Mouse (Mus musculus) midbrain, embryonic 12.5 days (tissue): ENCODE measurements around the gene Sun1. TPM values are rescaled to one million over a fixed set of nuclear protein-coding genes. Genes with fewer than 3 reads are reported as not detected.

Experiments used
- ATAC-seq: fragments of 200-750 bp; cut with Nextera tagmentation; 2 replicates; pipeline ENCODE4 v1.8.0; 2017; ENCODE audit warnings: low read depth, moderate TSS enrichment, moderate library complexity; ENCODE audit not compliant: low FRiP score
- H3K27ac ChIP-seq: fragments of 300-500 bp; sonication (generic); replicated peaks from 2 replicates; pipeline ENCODE4 v1.5.1; 2016; ENCODE audit warnings: mild to moderate bottlenecking
- H3K27me3 ChIP-seq: fragments of 300-500 bp; sonication (generic); 2 replicates; pipeline ENCODE4 v1.6.1; 2016; ENCODE audit warnings: mild to moderate bottlenecking
- H3K36me3 ChIP-seq: fragments of 300-500 bp; sonication (generic); 2 replicates; pipeline ENCODE4 v1.6.1; 2016
- H3K4me1 ChIP-seq: fragments of 300-500 bp; sonication (generic); 2 replicates; pipeline ENCODE4 v1.6.1; 2016
- H3K4me2 ChIP-seq: fragments of 300-500 bp; sonication (generic); replicated peaks from 2 replicates; pipeline ENCODE4 v1.6.1; 2016; ENCODE audit warnings: mild to moderate bottlenecking, moderate library complexity
- H3K4me3 ChIP-seq: fragments of 300-500 bp; sonication (generic); 2 replicates; pipeline ENCODE4 v1.5.1; 2016; ENCODE audit warnings: mild to moderate bottlenecking
- H3K9ac ChIP-seq: fragments of 300-500 bp; sonication (generic); replicated peaks from 2 replicates; pipeline ENCODE4 v1.6.1; 2016; ENCODE audit warnings: mild to moderate bottlenecking, moderate library complexity
- H3K9me3 ChIP-seq: fragments of 300-500 bp; sonication (generic); 2 replicates; pipeline ENCODE4 v1.6.1; 2016; ENCODE audit warnings: mild to moderate bottlenecking
- WGBS: fragments of 180-500 bp; shearing (Covaris S2); methylation state at CpG from one replicate; pipeline ENCODE4 v1.1.7; 2016; 5-methylcytosine and 5-hydroxymethylcytosine counted together
- polyA plus RNA-seq: library from polyadenylated mRNA; unstranded; fragments of >200 nt; fragmentation: Nextera tagmentation; extraction: Ambion mirVana; gene quantifications from 2 replicates; pipeline ENCODE4 v1.2.1, GENCODE M21; 2016

Gene Sun1
- polyA plus RNA-seq, 1 experiment from 2014 or later: 53.1 TPM

DNA sequence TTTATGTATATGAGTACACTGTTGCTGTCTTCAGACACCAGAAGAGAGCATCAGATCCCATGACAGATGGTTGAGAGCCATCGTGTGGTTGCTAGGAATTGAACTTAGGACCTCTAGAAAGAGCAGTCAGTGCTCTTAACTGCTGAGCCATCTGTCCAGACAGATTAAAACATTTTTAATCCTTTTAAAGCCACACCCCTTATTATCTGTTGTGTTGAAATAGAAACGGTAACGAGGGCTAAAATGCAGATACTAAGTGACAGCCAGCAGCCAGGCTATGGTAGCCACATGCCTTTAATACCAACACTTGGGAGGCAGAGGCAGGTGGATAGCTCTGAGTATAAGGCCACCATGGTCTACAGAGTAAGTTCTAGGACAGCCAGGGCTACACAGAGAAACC is 31.6 kb downstream of the Sun1 start:
- WGBS: 75% methylated on average over 3 of the region's 3 CpGs
- Histone ChIP-seq H3K9me3 (no peaks in the 10 kb centered on the region), H3K27ac (no peak overlapping the region), H3K4me1 (no peaks in the 10 kb centered on the region), H3K4me2 (no peak overlapping the region), H3K9ac (no peak overlapping the region), H3K27me3 (no peaks in the 10 kb centered on the region), H3K36me3 (peaks cover 84% of the 10 kb centered on the region), H3K4me3 (no peak overlapping the region)
- ATAC-seq: no peak

DNA sequence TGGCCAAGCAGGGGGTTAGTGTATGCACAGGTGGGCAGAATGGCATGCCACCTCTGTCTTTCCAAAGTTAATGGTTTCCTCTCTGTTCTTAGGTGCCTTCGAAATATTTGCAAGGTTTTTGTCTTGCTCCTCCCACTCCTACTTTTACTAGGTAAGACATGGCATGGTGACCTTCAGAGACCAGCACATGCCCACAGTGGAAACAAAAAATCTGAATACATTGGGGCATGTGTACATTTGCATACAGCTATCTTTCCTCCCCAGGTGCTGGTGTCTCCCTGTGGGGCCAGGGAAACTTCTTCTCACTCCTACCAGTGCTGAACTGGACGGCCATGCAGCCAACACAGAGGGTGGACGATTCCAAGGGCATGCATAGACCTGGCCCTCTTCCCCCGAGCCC is 34.0 kb downstream of the Sun1 start:
- Histone ChIP-seq H3K4me3 (no peak overlapping the region), H3K27ac (no peak overlapping the region), H3K36me3 (peaks cover 86% of the 10 kb centered on the region), H3K27me3 (no peaks in the 10 kb centered on the region), H3K9ac (no peak overlapping the region), H3K9me3 (no peaks in the 10 kb centered on the region), H3K4me1 (no peaks in the 10 kb centered on the region), H3K4me2 (no peak overlapping the region)
- no peak for ATAC-seq
- WGBS: 93% methylated on average over 4 of the region's 4 CpGs

DNA sequence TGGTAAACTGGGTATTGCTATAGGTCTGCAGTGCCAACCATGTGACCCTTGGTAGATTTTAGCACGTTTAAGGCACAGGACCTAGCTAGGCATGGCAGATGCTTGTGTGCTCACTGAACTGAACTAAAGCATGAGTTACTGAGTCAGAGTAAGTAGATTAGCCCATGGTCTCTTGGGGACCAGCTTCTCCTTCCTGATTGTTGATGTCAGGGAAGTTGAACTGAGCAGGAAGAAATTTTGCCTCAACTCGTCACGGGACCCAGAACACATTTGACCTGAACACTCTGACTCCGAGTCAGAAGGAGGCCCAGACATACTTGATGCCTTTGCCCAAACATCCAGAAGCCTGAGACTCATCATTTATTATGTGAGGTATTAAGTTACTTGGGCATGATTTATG is 37.0 kb downstream of the Sun1 start:
- Histone ChIP-seq H3K4me3 (no peak overlapping the region), H3K9ac (no peak overlapping the region), H3K4me1 (no peaks in the 10 kb centered on the region), H3K4me2 (no peak overlapping the region), H3K27me3 (no peaks in the 10 kb centered on the region), H3K9me3 (no peaks in the 10 kb centered on the region), H3K36me3 (peaks cover 96% of the 10 kb centered on the region), H3K27ac (no peak overlapping the region)
- 91% methylated on average over 4 of the region's 4 CpGs for WGBS
- no peak for ATAC-seq

DNA sequence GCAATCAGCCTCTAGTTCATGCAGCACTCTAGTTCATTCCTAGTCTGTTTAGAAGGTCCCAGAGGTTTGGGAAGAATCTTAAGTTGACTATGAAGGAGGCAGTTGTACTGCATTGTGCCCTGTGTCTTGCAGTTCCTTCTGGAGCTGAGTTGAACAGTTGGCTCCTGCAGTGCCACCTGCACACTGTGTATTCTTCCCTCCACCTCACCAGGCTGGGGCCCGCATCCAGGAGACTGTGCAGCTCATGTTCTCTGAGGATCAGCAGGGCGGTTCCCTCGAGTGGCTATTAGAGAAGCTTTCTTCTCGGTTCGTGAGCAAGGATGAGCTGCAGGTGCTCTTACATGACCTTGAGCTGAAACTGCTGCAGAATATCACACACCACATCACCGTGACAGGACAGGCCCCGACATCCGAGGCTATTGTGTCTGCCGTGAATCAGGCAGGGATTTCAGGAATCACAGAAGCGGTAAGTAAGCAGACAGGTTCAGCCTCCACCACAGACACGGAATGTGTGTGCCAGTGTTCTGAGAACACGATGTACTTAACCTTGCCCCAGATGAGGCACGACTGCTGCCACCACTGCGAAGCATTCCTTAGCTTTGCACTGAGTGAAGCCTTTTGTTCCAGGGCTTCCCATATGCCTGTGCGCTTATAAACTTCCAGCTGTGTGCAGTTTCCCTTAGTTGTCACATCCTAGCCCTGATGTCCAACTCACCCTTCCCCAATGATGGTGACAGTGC is 40.8 kb downstream of the Sun1 start:
- H3K4me3 ChIP-seq: no peak overlapping the region
- no peak overlapping the region for H3K4me2 ChIP-seq
- WGBS: 91% methylated on average over 15 of the region's 15 CpGs
- no peaks in the 10 kb centered on the region for H3K9me3 ChIP-seq
- H3K4me1 ChIP-seq: no peaks in the 10 kb centered on the region
- H3K9ac ChIP-seq: 0 out of 2 replicates have a peak overlapping the region, but pooled peaks have one; percentile 1
- no peaks in the 10 kb centered on the region for H3K27me3 ChIP-seq
- H3K27ac ChIP-seq: no peak overlapping the region
- H3K36me3 ChIP-seq: peaks cover 96% of the 10 kb centered on the region
- ATAC-seq: no peak

DNA sequence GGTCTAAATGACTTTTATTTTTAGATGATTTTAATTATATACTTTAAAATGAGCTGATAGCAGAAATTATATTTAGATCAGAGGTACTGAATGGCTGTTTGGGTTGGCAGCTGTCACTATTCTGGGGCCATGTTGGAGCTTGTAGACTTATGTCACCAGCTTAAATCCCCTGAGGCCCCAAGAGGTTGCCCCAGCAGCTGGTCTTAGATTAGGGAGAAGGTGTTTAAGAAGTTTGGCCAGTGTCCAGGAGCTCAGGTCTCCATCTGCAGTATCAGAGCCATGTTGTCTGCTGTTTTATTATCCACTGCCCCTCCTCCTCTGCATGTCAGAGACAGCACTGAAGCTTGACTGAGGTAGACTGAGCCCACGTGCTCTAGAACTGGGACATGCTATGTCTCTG is 42.9 kb downstream of the Sun1 start:
- no peaks in the 10 kb centered on the region for H3K27me3 ChIP-seq
- peaks cover 96% of the 10 kb centered on the region for H3K36me3 ChIP-seq
- no peak overlapping the region for H3K9ac ChIP-seq
- WGBS: 80% methylated on average over 1 of the region's 1 CpGs
- no peak for ATAC-seq
- no peaks in the 10 kb centered on the region for H3K9me3 ChIP-seq
- no peak overlapping the region for H3K27ac ChIP-seq
- no peak overlapping the region for H3K4me2 ChIP-seq
- H3K4me1 ChIP-seq: no peaks in the 10 kb centered on the region
- no peak overlapping the region for H3K4me3 ChIP-seq

DNA sequence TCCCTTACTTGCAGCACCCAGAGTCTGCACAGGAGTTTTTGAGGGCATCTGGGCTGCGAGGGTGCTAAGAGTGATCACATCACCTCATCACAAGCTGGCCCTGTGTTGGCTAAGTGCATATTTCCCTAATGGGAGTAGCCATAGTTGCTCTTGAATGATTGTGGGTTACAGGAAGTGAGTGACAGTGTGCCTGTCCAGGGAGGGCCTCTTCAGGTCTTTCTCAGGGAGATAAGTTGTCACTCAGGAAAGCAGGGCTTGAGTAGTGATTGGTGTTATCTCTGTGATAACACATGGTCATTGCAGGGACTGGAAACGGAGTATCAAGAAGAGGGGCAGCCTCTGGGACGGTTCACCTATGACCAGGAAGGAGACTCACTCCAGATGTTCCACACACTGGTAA is 47.3 kb downstream of the Sun1 start:
- H3K36me3 ChIP-seq: peaks cover 72% of the 10 kb centered on the region
- H3K4me2 ChIP-seq: no peak overlapping the region
- no peak for ATAC-seq
- H3K9ac ChIP-seq: no peak overlapping the region
- H3K27me3 ChIP-seq: no peaks in the 10 kb centered on the region
- H3K4me3 ChIP-seq: no peak overlapping the region
- H3K4me1 ChIP-seq: peaks cover 5% of the 10 kb centered on the region
- H3K9me3 ChIP-seq: no peaks in the 10 kb centered on the region
- WGBS: 88% methylated on average over 3 of the region's 3 CpGs
- no peak overlapping the region for H3K27ac ChIP-seq

DNA sequence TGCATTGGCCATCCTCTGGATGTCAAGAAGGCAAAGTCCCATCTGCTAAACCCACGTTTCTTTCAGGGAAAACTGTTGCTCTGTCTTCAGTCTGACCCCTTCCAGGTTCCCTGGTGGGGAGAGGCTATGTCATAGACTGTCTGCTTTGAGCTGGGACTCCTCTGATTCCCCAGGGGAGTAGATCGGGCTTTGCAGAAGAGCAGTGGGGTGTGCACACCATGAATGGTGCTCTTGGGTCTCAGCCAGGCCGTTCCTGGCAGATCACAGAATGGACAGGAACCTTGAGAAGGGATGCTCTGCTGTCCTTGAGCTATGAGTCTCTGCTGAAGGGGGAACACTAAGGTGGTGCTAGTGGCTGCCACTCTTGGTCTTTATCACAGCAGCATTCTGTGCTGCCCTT is 48.4 kb downstream of the Sun1 start:
- Histone ChIP-seq H3K9me3 (no peaks in the 10 kb centered on the region), H3K27me3 (no peaks in the 10 kb centered on the region), H3K4me3 (no peak overlapping the region), H3K27ac (no peak overlapping the region), H3K4me2 (no peak overlapping the region), H3K9ac (no peak overlapping the region), H3K4me1 (peaks cover 14% of the 10 kb centered on the region), H3K36me3 (peaks cover 62% of the 10 kb centered on the region)
- ATAC-seq: no peak
- 85% methylated on average over 3 of the region's 3 CpGs for WGBS

DNA sequence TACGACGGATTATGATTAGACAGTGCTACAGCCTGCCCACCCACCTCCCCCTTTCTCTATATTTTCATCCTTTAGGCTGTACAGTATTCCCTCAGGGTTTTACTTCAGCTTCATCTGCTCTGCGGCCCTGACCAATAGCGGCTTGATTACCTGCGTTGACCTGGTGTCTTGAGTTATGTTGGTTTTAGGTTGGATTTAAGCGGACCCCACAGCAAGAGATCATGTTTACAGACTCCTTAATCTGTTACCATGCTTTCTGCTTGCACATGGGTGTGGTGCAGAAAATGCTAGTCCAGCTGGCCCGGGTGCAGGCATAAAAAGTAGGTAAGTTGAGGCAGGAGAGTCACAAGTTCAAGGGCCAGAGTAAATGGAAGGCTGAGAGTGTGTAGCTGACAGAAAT is 50.8 kb downstream of the Sun1 start:
- Histone ChIP-seq H3K27me3 (no peaks in the 10 kb centered on the region), H3K4me3 (peak overlapping the region; percentile 80), H3K9me3 (no peaks in the 10 kb centered on the region), H3K36me3 (peaks cover 47% of the 10 kb centered on the region), H3K4me2 (peak overlapping the region; percentile 95), H3K27ac (0 out of 2 replicates have a peak overlapping the region, but pooled peaks have one; percentile 83), H3K4me1 (peaks cover 27% of the 10 kb centered on the region), H3K9ac (peak overlapping the region; percentile 68; the same call in 1 of the 2 replicates)
- no peak for ATAC-seq
- WGBS: 84% methylated on average over 7 of the region's 7 CpGs

DNA sequence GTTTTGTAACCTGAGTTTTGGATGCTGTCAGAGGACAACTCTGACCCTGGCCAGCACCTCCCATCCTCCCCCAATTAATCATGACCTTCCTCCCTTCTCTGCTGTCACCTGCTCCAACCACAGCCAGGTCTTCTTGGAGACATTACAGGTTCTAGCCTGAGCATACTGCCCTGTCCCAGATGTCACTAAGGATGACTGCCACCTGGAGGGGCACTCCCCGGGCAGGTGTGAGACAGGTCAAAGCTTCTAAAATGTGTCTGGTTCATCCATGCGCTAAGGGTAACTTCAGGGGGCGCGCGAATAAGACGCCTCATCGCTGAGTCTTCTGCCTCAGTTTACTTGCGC is 51.3 kb downstream of the Sun1 start:
- peak; percentile 64; the same call in 1 of the 2 replicates for ATAC-seq
- WGBS: under 1% methylated on average over 8 of the region's 8 CpGs
- Histone ChIP-seq H3K4me2 (peak overlapping the region; percentile 95), H3K36me3 (peaks cover 43% of the 10 kb centered on the region), H3K9me3 (no peaks in the 10 kb centered on the region), H3K4me3 (peak overlapping the region; percentile 80), H3K4me1 (peaks cover 27% of the 10 kb centered on the region), H3K9ac (peak overlapping the region; percentile 68), H3K27me3 (no peaks in the 10 kb centered on the region), H3K27ac (peak overlapping the region; percentile 83)

DNA sequence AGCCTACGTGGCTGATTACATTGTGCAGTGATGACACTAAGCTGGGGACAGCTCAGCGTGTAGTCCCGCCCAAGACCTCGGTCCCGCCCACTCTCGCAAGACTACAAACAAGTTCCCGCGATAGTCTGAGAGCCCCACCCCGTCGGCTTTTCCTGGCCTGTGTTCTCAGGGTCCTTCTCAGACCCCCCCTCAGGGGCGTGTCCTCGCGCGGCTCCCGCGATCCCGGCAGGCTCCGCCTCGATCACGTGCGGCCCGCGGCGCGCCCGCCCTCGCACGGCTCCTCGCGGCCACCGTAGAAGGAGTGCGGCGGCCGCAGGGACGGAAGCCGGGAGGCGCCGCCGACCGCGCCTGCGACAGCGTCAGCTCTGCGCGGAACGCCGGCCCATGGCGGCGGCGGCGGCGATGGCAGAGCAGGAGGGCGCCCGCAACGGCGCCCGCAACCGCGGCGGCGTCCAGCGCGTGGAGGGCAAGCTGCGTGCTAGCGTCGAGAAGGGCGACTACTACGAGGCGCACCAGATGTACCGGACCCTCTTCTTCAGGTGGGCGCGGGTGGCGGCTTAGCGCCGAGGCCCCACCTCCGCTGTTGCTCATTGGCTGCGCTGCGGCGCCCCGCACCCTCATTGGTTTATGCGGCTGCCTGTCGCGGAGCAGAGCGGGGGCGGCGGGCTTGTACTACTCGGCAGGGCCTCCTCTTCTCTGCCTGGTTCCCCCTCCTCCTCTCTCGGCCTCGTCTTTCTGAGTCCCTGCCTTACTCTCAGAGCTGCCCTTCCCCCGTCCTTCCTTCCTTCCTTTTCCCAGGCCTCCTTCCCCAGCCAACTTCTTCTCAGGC is 51.9 kb downstream of the Sun1 start, which contains the start of gene Get4:
TSS of gene Get4 (plus strand) at position 244 of the 829 bp plus-strand sequence.
- peaks cover 41% of the 10 kb centered on the region for H3K36me3 ChIP-seq

DNA sequence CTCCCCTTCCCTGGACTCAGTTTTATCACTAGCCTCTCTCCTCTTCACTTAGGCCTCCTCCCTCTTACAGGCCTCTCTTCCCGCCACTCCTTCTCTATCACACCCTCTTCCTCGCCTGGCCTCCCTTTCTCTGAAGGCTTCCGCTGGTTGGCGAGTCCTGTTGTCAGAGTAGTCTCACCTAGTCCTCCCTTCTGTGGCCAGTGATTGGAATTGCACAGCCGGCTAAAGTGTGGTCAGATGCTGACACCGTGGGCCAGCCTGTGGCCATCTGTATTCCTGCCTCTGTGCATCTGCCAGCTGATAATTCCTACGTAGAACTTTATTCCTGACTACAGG is 52.4 kb downstream of the Sun1 start:
- H3K9me3 ChIP-seq: no peaks in the 10 kb centered on the region
- H3K4me2 ChIP-seq: peak overlapping the region; percentile 95
- H3K4me3 ChIP-seq: peak overlapping the region; percentile 80
- H3K27me3 ChIP-seq: no peaks in the 10 kb centered on the region
- H3K4me1 ChIP-seq: peaks cover 30% of the 10 kb centered on the region
- peak overlapping the region; percentile 83 for H3K27ac ChIP-seq
- H3K36me3 ChIP-seq: peaks cover 36% of the 10 kb centered on the region
- peak overlapping the region; percentile 86 for H3K9ac ChIP-seq
- ATAC-seq: peak; percentile 3; the same call in 1 of the 2 replicates
- WGBS: 0% methylated on average over 7 of the region's 7 CpGs

More for the DNA sequence above, 51.9 kb downstream of the Sun1 start, which contains the start of gene Get4:
- H3K9ac ChIP-seq: peak within 1 kb of the TSS; percentile 86
- peak; percentile 94 for ATAC-seq
- no peaks in the 10 kb centered on the region for H3K27me3 ChIP-seq
- no peaks in the 10 kb centered on the region for H3K9me3 ChIP-seq
- peak within 1 kb of the TSS; percentile 95 for H3K4me2 ChIP-seq
- peaks cover 27% of the 10 kb centered on the region for H3K4me1 ChIP-seq
- H3K4me3 ChIP-seq: peak within 1 kb of the TSS; percentile 80
- WGBS: under 1% methylated on average over 71 of the region's 90 CpGs
- peak within 1 kb of the TSS; percentile 83 for H3K27ac ChIP-seq

DNA sequence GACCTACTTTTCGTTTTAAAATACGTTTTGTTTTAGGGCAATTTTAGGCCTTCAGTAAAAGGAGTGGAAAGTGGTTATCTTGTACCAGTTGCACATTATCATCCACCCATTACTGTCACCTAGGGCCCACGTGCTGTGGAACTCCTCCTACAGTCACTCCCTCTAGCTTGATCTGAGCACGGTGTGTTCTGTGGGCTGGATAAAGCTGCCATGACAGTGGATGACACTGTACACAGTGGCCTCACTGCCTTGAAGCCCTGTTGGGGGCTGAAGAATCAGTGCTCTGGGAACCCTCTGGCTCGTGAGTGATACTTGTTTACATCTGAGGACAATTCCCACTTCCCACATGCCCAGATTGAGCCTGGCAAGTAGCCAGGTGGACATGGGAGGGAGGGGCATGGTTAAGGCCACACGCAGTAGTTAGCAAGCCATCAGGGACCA is 52.9 kb downstream of the Sun1 start:
- Histone ChIP-seq H3K4me2 (peak overlapping the region; percentile 95), H3K27ac (peak overlapping the region; percentile 83), H3K36me3 (peaks cover 32% of the 10 kb centered on the region), H3K27me3 (no peaks in the 10 kb centered on the region), H3K9me3 (no peaks in the 10 kb centered on the region), H3K4me3 (peak overlapping the region; percentile 80), H3K4me1 (peaks cover 31% of the 10 kb centered on the region), H3K9ac (peak overlapping the region; percentile 86)
- WGBS: 21% methylated on average over 6 of the region's 6 CpGs
- no peak for ATAC-seq
